8 mouse cellular contexts compared by ENCODE assay signal in the genomic region with DNA sequence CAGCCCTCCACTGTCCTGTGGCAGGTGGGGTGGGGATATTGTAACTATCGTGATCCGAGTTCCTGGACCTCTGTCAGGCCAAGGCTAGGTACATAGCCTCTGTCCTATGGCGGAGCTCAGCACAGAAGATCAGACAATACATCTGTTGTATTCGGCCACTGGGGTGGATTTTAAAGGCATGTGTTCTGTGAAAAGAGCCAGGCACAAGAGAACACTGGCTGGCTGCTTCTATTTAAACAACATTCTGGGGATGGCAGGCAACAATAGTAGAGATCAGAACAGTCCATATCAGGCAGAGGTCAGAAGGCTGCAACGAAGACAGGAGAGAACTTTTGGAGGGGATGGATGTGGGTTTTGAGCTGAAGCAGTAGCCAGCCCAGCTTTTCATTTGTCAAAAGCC. TPM values are rescaled to one million over a fixed set of nuclear protein-coding genes. Genes with fewer than 3 reads are reported as not detected.
DNase-seq lines count a peak whose midpoint lies in the region; ATAC-seq and TF ChIP-seq lines count a peak whose summit lies in the region.
"Had no signal": no experiment of that assay in that cellular context is flagged by ENCODE, and none has a peak within 500 bp of the region (broad histone marks: within the 10 kb centered on the region; RNA-seq: fewer than 3 reads in every experiment).

No protein-coding gene starts in this region.

- WGBS in kidney, embryonic 16.5 days, result 61% methylated on average over 5 of the region's 5 CpGs
- 48% methylated on average over 5 of the region's 5 CpGs for WGBS in embryonic facial prominence, embryonic 12.5 days
- 32% methylated on average over 5 of the region's 5 CpGs for WGBS in hindbrain, embryonic 12.5 days
- 24% methylated on average over 5 of the region's 5 CpGs for WGBS in neural tube, embryonic 14.5 days
- WGBS in kidney, adult 2 months, result 77% methylated on average over 5 of the region's 5 CpGs

- no peak for ATAC-seq in kidney, embryonic 16.5 days (ENCODE audit: low FRiP score, low TSS enrichment)
- ATAC-seq in embryonic facial prominence, embryonic 12.5 days (ENCODE audit: insufficient number of reproducible peaks, insufficient read depth, low FRiP score, low TSS enrichment), result no peak
- peak; percentile 12; the same call in 1 of the 2 replicates for ATAC-seq in hindbrain, embryonic 12.5 days (ENCODE audit: low FRiP score)
- peak; percentile 9; the same call in 1 of the 2 replicates for ATAC-seq in neural tube, embryonic 14.5 days (ENCODE audit: low read depth)

- no peak overlapping the region for H3K4me3 ChIP-seq in kidney, embryonic 16.5 days (ENCODE audit: low read length)
- no peak overlapping the region for H3K4me3 ChIP-seq in embryonic facial prominence, embryonic 12.5 days
- H3K4me3 ChIP-seq in hindbrain, embryonic 12.5 days, result no peak overlapping the region
- no peak overlapping the region for H3K4me3 ChIP-seq in neural tube, embryonic 14.5 days (ENCODE audit: low read depth, low read length)
- no peak overlapping the region for H3K4me3 ChIP-seq in kidney, adult 2 months (ENCODE audit: insufficient read depth, low read depth, low read length)

- H3K9me3 ChIP-seq in kidney, embryonic 16.5 days (ENCODE audit: low read length), result no peaks in the 10 kb centered on the region; the same call in 1 of the 2 replicates
- H3K9me3 ChIP-seq in embryonic facial prominence, embryonic 12.5 days, result no peaks in the 10 kb centered on the region
- H3K9me3 ChIP-seq in hindbrain, embryonic 12.5 days (replicated peaks), result no peaks in the 10 kb centered on the region
- no peaks in the 10 kb centered on the region for H3K9me3 ChIP-seq in neural tube, embryonic 14.5 days (ENCODE audit: control insufficient read depth, low read length)

- H3K27me3 ChIP-seq in kidney, embryonic 16.5 days (ENCODE audit: insufficient read depth, low read length), result peaks cover 30% of the 10 kb centered on the region
- peaks cover 46% of the 10 kb centered on the region for H3K27me3 ChIP-seq in embryonic facial prominence, embryonic 12.5 days
- H3K27me3 ChIP-seq in hindbrain, embryonic 12.5 days, result peaks cover 35% of the 10 kb centered on the region
- no peaks in the 10 kb centered on the region for H3K27me3 ChIP-seq in neural tube, embryonic 14.5 days (ENCODE audit: control insufficient read depth, insufficient read depth, low read length)
- peaks cover 3% of the 10 kb centered on the region; the same call in 1 of the 2 replicates for H3K27me3 ChIP-seq in kidney, adult 2 months (replicated peaks; ENCODE audit: control insufficient read depth, insufficient read depth, low read length)
- H3K27me3 ChIP-seq: Patski had no signal

- H3K4me2 ChIP-seq in kidney, embryonic 16.5 days (replicated peaks; ENCODE audit: low read depth, low read length), result peak overlapping the region; percentile 67
- H3K4me2 ChIP-seq in embryonic facial prominence, embryonic 12.5 days (replicated peaks), result peak overlapping the region; percentile 75; the same call in 1 of the 2 replicates
- H3K4me2 ChIP-seq in hindbrain, embryonic 12.5 days (replicated peaks), result peak overlapping the region; percentile 78; the same call in 1 of the 2 replicates
- no peak overlapping the region for H3K4me2 ChIP-seq in neural tube, embryonic 14.5 days (ENCODE audit: low read depth, low read length)

- DNase-seq in kidney, postnatal 4 days, result no peak
- DNase-seq in yolk sac, embryonic 10.5 days (ENCODE audit: low spot score), result no peak
- DNase-seq in kidney, adult 2 months, result no peak

- H3K4me1 ChIP-seq in kidney, embryonic 16.5 days (ENCODE audit: insufficient read depth, low read length), result peaks cover 26% of the 10 kb centered on the region
- peaks cover 13% of the 10 kb centered on the region for H3K4me1 ChIP-seq in embryonic facial prominence, embryonic 12.5 days
- H3K4me1 ChIP-seq in hindbrain, embryonic 12.5 days, result peaks cover 33% of the 10 kb centered on the region
- H3K4me1 ChIP-seq in neural tube, embryonic 14.5 days (ENCODE audit: control insufficient read depth, insufficient read depth, low read length), result peaks cover 20% of the 10 kb centered on the region
- H3K4me1 ChIP-seq in kidney, adult 2 months (ENCODE audit: control insufficient read depth, insufficient read depth, low read length), result no peaks in the 10 kb centered on the region

- TF ChIP-seq POLR2A in kidney, adult 2 months (IDR thresholded peaks at IDR 0.05; ENCODE audit: low read depth, low read length), result no peak

- no peak overlapping the region for H3K27ac ChIP-seq in kidney, embryonic 16.5 days (ENCODE audit: low read length)
- H3K27ac ChIP-seq in embryonic facial prominence, embryonic 12.5 days, result no peak overlapping the region
- peak overlapping the region; percentile 92 for H3K27ac ChIP-seq in hindbrain, embryonic 12.5 days
- H3K27ac ChIP-seq in neural tube, embryonic 14.5 days (ENCODE audit: low read depth, low read length), result peak overlapping the region; percentile 94
- H3K27ac ChIP-seq in kidney, adult 2 months (ENCODE audit: insufficient read depth, low read depth, low read length), result no peak overlapping the region

- H3K36me3 ChIP-seq in kidney, embryonic 16.5 days (ENCODE audit: insufficient read depth, low read length), result no peaks in the 10 kb centered on the region
- H3K36me3 ChIP-seq in embryonic facial prominence, embryonic 12.5 days, result no peaks in the 10 kb centered on the region
- H3K36me3 ChIP-seq in hindbrain, embryonic 12.5 days, result no peaks in the 10 kb centered on the region
- no peaks in the 10 kb centered on the region for H3K36me3 ChIP-seq in neural tube, embryonic 14.5 days (ENCODE audit: control insufficient read depth, insufficient read depth, low read length)
- no peaks in the 10 kb centered on the region for H3K36me3 ChIP-seq in kidney, adult 2 months (ENCODE audit: control insufficient read depth, insufficient read depth, low read length)

- H3K9ac ChIP-seq in kidney, embryonic 16.5 days (replicated peaks; ENCODE audit: low read length), result 0 out of 2 replicates have a peak overlapping the region, but pooled peaks have one; percentile 46
- H3K9ac ChIP-seq in embryonic facial prominence, embryonic 12.5 days, result no peak overlapping the region
- H3K9ac ChIP-seq in hindbrain, embryonic 12.5 days, result no peak overlapping the region
- H3K9ac ChIP-seq in neural tube, embryonic 14.5 days (replicated peaks; ENCODE audit: low read depth, low read length), result no peak overlapping the region

- no peak for TF ChIP-seq CTCF in kidney, adult 2 months (conservative IDR thresholded peaks at IDR 0.05; ENCODE audit: insufficient read depth, insufficient read length, low read depth, low read length)

RNA-seq across cellular contexts. Expression of a gene that starts 1.4 kb away (rescaled TPM):
- polyA plus RNA-seq in kidney, embryonic 16.5 days (2015; fragmentation: Nextera tagmentation; extraction: Ambion mirVana), result 1.0 and 1.4 TPM in 2 replicates
- 1.1 and 1.6 TPM in 2 replicates for polyA plus RNA-seq in embryonic facial prominence, embryonic 12.5 days (2016; fragmentation: Nextera tagmentation; extraction: Ambion mirVana)
- 2.1 and 2.8 TPM in 2 replicates for polyA plus RNA-seq in hindbrain, embryonic 12.5 days (2016; fragmentation: Nextera tagmentation; extraction: Ambion mirVana)
- polyA plus RNA-seq in neural tube, embryonic 14.5 days (2014; fragmentation: Nextera tagmentation; extraction: Ambion mirVana), result 3.9 and 5.0 TPM in 2 replicates
- polyA plus RNA-seq in kidney, adult 2 months (2012; rRNA removed), result 2.0 and 2.2 TPM in 2 replicates

RNA-seq across cellular contexts. Expression of a gene that starts 16.0 kb away (rescaled TPM):
- polyA plus RNA-seq in kidney, embryonic 16.5 days (2015; fragmentation: Nextera tagmentation; extraction: Ambion mirVana), result 96.2 and 103 TPM in 2 replicates
- polyA plus RNA-seq in embryonic facial prominence, embryonic 12.5 days (2016; fragmentation: Nextera tagmentation; extraction: Ambion mirVana), result 85.2 and 93.3 TPM in 2 replicates
- polyA plus RNA-seq in hindbrain, embryonic 12.5 days (2016; fragmentation: Nextera tagmentation; extraction: Ambion mirVana), result 81.1 and 88.2 TPM in 2 replicates
- polyA plus RNA-seq in neural tube, embryonic 14.5 days (2014; fragmentation: Nextera tagmentation; extraction: Ambion mirVana), result 115 and 124 TPM in 2 replicates
- 96.7 and 122 TPM in 2 replicates for polyA plus RNA-seq in kidney, adult 2 months (2012; rRNA removed)

RNA-seq across cellular contexts. Expression of a gene that starts 16.1 kb away (rescaled TPM):
- polyA plus RNA-seq in kidney, embryonic 16.5 days (2015; fragmentation: Nextera tagmentation; extraction: Ambion mirVana), result 115 and 119 TPM in 2 replicates
- polyA plus RNA-seq in embryonic facial prominence, embryonic 12.5 days (2016; fragmentation: Nextera tagmentation; extraction: Ambion mirVana), result 146 and 150 TPM in 2 replicates
- polyA plus RNA-seq in hindbrain, embryonic 12.5 days (2016; fragmentation: Nextera tagmentation; extraction: Ambion mirVana), result 123 and 128 TPM in 2 replicates
- 92.0 and 92.9 TPM in 2 replicates for polyA plus RNA-seq in neural tube, embryonic 14.5 days (2014; fragmentation: Nextera tagmentation; extraction: Ambion mirVana)
- polyA plus RNA-seq in kidney, adult 2 months (2012; rRNA removed), result 10.9 and 28.9 TPM in 2 replicates

RNA-seq across cellular contexts. Expression of a gene that starts 53.6 kb away (rescaled TPM):
- 0.66 and 0.90 TPM in 2 replicates for polyA plus RNA-seq in kidney, embryonic 16.5 days (2015; fragmentation: Nextera tagmentation; extraction: Ambion mirVana)
- 0.28 and 0.56 TPM in 2 replicates for polyA plus RNA-seq in embryonic facial prominence, embryonic 12.5 days (2016; fragmentation: Nextera tagmentation; extraction: Ambion mirVana)
- 0.40 and 0.60 TPM in 2 replicates for polyA plus RNA-seq in hindbrain, embryonic 12.5 days (2016; fragmentation: Nextera tagmentation; extraction: Ambion mirVana)
- polyA plus RNA-seq in neural tube, embryonic 14.5 days (2014; fragmentation: Nextera tagmentation; extraction: Ambion mirVana), result 0.12 TPM in 2 replicates
- polyA plus RNA-seq in kidney, adult 2 months (2012; rRNA removed), result 0.11 and 0.14 TPM in 2 replicates

Comparison
In these comparisons a context has a peak if more than half of its experiments do, and no peak if none do; other contexts are left out.
1. ATAC-seq: peak in hindbrain, embryonic 12.5 days (single experiment) and neural tube, embryonic 14.5 days (single experiment); none in kidney, embryonic 16.5 days (single experiment) and embryonic facial prominence, embryonic 12.5 days (single experiment).
2. H3K27ac ChIP-seq: peak in hindbrain, embryonic 12.5 days (single experiment) and neural tube, embryonic 14.5 days (single experiment); none in kidney, embryonic 16.5 days (single experiment), embryonic facial prominence, embryonic 12.5 days (single experiment) and kidney, adult 2 months (single experiment).